Mouse (Mus musculus) adrenal gland, postnatal 36 days (tissue): ENCODE measurements at regions not wholly inside any gene's neighbourhood (a gene's known extent, or its start where the extent isn't known, plus 50 kb on each side); places are given as distances from the start of the nearest gene placed in this dataset.

Experiments used
- DNase-seq, 2 experiments: peaks; one replicate each; pipeline ENCODE4 v3.0.0; 2021; ENCODE audit warnings: mixed read lengths in 1 of 2

DNA sequence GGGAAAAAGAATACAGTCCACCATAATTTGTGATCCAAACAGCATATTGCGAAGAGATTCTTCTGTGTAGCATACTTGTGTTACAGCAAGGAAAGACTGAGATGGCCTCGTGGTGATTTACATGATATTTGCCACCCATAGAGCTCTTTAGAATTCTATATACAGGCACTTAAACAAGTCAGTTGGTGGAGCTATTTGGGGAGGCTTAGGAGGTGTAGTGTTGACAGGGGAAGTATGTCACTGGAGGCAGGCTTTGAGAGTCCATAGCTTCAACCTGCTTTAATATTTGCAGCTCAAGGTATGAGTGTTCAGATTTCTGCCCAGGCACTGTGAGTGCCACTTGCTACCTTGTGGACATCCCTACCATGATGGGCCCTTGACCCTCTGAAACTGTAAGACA lies 187.3 kb downstream of the Ostf1 start:
- DNase-seq = no peak

DNA sequence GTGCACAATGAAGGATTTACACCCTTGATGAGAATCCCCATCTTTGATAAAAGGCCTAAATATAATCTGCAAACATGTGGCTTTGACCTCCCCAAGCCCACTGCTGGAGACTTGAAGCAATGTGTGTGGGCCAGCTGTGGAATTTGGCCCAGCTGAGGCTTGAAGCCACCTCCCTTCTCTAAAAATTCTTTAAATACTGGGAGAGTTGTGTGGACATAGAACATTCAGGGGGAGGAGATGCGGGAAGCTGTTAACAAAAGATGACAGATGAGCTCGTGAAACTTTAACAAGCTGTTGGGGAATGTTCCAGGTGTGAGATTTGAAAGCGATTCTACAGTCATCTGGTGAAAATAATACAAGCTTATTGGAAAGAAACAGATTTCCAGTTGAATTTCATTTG lies 195.3 kb downstream of the Ostf1 start:
- DNase-seq = no peak

DNA sequence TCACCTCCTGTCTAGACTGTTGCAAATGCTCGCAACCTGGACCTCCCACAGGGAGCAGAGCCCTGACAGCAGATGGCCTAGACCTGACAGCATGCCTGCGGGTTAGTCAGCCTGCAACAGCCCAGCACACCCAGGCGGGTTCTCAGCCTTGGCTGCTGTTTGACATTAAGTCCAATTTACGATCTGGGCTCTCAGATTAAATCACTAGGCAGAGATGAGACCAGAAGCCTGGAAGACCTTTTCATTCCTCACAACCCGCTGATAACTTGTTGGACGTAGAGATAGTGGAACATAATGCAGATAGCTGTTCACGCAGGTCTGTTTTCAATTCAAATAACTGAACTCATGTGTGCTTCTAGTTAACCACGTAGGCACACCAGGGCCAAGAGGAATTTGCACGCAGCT lies 211.2 kb downstream of the Ostf1 start:
- DNase-seq = peak; percentile 62 to 78

DNA sequence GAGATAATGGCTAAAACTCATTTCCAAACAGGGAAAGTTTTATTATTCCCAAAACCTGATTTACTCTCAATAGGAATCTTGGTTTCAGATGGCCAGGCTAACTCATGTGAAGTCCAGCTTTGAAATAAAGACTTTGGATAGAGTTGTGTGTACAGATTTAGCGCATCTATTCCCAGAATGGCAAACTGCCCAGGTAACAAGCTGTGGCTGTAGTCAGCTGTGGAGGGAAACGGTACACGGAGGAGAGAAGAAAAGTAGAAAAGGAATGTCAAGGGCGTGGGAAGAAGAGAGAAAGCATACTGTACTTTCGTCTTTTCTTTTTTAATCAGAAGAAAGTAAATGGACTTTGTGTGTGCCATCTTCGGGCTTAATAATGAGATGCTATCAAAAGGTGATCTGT lies 213.1 kb downstream of the Ostf1 start:
- no peak for DNase-seq

DNA sequence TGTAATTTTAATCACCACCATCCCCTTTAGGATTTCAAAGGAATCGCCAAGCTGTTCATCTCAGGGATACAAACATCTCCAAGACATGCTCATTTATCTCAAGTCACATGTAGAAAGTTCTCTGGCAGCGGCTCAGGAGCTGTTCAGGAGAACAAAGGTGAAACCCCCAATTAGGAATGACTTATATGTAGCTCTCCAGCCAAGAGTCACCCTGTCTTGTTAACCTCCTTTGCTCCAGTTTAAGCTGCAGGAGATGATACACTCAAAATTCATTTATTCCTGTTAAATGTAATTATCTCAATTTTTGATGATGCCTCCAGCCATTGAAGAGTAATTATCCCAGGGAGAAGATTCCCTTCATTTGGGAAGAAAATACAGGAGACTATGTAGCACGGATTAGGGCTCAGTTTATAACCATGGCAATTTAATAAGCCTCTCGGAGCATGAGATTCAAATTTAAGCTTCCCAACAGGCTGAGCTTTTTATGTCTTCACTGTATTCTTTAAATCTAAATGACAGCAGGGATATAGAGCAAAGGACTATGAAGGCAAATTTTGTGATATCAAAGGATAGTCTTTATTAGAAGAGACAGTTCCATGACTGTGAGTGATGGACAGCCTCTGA lies 254.0 kb downstream of the Ostf1 start:
- DNase-seq = no peak

DNA sequence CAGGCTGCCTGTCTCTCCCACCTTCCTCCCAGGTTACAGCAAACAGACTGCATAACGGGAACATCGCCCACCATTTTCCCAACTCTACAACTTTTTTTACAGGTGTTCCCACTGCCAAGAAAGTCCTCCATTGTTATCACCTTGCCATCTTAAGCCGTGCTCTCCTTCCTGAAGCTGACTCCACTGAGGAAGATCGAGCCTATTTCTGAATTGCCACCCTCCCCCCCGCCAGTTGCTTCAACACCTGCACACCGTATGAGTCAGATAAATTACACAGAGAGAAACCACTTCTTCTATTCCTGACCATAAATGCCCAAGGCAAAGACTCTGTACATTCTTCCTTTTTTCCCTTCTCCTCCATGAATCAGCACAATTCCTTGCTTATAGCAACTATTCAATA lies 263.0 kb downstream of the Ostf1 start:
- DNase-seq = no peak

DNA sequence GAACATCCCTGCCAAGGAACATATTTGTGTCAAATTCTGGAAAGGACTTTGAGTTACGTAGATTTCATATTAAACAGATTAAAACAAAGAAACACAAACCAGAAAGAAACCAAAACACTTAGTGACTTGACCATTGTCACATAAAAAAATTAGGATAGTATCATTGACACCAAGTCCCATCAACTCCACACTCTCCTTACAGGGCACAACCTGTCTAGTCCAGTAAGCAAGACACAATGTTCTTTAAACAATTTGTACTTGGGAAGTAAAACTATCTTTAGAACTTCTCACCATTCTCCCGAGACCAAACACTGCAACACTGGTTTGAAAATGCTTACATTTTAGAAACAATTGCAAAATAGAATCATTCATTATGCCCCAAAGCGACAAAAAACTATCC lies 277.7 kb downstream of the Ostf1 start:
- DNase-seq = no peak

DNA sequence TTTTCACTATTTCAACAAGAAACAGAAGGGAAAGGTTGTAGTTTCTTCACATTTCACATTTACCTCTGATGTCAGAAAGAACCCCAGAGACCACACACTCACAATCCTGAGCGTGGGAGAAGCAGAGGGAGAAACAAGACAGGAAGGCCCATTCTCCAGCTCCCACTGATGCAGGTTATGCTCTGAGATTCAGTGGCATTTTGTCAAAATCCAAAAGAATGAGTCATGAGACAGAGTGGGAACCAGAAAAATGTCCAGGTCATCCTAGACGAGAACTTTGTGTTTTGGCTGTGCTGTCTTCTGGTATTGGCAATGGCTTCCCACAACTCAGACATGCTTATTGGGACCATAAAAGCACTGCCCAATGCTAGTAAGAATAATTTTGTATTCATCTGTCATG lies 285.9 kb downstream of the Ostf1 start:
- no peak for DNase-seq

DNA sequence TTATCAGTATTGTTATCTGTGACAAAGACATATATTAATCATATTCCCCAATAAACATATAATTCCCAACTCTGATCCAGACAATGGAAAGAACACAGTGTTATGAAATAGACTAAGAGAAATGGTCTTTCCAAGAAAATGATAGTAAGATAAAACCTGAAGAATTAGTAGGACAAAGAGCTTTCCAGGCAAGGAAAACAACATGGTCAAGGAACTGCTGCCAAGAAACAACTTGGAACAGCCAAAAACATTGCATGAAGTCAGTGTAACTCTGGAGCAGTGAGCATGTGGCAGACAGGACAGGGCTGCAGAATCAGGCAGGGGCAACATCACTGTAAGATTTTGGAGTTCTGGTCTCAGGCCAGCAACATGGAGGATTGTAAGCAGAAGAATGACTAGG lies 288.0 kb downstream of the Ostf1 start:
- no peak for DNase-seq

DNA sequence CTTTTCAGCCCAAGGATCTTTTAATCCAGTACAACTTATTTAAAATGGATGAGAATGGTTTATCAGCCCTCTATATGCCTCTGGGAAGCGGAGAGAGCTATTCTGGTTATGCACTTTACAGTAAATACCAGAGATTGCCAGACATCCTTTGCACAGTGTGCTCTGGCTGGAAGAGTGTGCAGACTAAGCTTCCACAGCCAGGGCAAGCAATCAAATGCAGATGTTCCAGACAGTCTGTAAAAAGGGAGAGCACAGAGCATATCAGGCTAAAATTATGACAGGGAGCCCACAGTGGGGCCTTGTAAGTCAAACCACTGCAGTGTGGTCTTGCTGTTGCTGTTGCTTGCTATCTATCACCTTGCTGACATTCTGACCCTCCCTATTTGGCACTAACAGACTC lies 288.6 kb downstream of the Ostf1 start:
- DNase-seq = no peak

DNA sequence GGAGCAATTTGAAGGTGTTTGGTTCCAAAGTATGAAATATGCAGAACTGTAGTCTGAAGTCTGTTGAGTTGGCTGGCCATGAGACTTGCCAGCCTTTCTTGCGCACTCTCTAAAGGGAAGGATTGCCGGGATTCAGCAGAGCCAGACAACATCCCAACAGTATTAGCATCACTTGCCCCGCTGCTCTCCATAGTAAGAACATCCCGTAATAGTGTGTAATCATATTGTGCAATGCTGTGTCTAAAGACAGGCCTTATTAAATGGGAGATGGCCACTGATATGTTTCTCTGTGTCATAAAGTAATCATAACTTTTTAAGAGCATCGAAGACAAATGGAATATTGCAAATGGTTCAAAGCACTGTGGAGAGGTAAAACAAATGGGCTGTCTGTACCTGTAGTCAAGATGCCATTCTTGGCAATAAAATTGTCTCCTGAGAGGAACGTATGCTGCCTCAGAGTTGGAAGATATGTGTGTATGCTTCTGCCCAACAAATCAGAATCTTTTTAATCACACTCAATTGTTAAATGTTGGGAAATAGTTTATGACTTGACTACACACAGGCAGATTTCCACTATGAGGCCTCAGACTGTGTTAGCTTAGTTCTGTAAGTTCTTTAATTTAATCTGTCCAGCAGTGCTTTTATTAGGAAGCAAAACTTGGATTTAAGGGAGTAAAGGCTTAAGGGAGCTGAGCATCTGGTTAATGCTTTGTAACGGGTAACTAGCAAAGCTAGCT lies 293.6 kb downstream of the Ostf1 start:
- DNase-seq = no peak

DNA sequence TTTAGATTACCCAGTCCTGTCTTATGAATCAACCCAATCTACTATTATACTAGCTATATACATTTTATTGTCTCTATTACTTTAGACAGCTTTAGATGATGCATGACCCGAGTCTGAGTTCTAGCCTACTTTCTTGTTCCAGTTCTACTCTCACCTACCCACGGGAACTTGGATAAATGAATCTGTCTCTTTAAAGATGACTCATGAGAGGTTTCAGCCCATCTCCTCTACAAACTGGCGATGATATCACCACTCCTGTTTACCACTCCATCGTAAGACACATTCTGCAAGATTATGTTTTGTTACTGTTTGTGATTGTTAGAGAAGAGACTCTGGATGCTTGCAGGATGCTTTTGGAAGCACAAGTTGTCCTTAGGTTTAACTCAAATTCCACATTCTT lies 295.0 kb downstream of the Ostf1 start:
- DNase-seq = no peak

DNA sequence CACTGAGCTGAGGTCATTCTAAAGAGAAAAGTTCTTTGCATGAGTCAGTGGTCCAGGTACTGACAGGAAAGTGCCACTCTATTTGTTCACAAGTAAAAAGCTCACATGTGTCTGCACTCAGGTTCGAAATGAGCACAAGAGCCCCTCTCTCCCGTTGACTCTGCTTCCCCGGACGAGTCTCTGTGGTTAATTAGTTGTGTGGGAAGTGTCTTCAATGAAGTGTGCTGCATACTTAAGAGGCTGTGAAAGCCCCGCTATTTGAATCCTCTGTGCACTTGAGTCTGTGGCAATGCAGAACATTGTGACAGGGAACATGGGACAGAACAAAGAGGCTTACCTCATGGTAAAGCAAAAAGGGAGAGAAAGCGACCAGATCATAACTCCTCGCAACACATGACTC lies 297.0 kb downstream of the Ostf1 start:
- no peak for DNase-seq

DNA sequence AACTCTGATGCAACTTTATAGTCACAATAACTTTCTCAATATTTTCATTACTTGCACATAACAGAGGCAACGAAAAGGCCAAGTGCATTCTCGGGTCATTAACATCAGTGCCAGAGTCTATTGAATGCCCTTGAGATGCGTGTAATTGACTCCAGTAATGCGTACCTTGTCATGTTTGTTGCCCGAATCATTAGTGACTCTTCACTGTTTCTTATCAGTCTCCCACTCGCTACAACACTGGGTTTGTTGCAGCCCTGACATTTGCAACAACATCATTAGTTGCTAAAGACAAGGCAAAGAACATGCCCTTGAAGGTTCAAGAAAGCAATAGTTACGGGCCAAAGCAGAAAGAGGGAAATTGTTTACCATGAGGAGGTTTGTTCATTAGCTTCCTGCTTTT lies 299.8 kb downstream of the Ostf1 start:
- DNase-seq = peak in 1 of 2 experiments; percentile 26

DNA sequence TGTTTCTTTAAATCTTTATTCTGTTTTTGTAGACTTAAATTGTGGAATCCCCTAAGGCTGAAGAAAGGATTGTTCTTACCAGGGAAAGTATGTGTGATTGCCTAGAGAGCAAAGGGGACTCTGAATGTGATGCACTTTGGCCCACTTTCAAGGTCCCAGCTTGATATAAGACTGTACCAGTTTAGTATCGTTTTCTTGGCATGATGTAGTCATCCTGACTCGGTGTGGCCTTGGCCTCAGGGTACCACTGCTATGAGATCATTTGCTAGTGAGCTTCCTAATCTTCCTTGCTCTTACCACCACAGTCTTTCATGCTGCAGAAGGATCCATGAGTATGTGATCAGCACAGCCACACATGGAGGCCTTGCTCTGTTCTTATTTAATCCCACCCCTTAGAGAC lies 302.2 kb downstream of the Ostf1 start:
- DNase-seq = peak; percentile 57 to 64

DNA sequence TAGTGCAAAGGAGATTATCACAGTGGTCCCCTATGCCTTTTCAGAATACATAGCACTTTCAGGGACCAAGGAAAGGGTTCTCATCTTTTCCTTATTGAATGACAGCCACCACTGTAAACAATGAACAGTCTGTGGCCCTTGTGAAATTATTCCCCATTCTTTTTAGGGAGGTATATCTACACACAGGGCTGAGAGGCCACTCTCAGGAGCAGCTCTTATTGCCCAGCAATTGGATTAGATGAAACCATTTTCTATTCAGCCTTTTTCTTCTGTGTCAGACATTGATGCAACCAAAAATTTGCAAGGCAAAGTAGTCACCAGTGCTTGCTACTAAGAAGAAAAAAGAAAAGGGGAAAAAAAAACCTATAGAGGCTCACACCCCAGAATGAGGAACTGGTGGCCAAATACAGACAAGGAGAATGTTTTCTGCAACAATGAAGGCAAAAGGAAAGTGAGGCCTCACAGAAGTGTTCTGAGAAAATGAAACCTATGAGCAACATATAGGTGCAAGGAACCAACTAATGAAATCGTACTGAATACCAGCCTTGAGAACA lies 313.2 kb downstream of the Ostf1 start:
- DNase-seq = no peak

DNA sequence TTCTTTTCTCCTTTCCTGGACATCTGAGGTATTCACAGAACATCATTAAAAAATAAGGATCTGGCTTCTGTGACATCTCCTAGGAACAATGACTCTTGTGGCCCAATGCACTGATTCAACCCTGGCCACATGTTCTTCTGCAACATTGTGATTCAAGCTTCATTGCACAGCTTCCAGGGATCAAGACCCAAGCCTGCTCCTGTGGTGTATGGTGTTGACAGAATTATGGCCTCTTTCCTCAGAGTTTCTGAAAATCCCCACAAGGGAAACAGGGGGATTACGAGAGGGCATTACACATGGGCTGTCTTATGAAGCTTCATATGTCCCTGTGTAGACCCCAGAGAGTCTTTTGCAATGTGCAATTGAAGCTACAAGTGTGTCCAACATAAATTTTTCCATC lies 358.2 kb downstream of the Ostf1 start:
- DNase-seq = no peak

DNA sequence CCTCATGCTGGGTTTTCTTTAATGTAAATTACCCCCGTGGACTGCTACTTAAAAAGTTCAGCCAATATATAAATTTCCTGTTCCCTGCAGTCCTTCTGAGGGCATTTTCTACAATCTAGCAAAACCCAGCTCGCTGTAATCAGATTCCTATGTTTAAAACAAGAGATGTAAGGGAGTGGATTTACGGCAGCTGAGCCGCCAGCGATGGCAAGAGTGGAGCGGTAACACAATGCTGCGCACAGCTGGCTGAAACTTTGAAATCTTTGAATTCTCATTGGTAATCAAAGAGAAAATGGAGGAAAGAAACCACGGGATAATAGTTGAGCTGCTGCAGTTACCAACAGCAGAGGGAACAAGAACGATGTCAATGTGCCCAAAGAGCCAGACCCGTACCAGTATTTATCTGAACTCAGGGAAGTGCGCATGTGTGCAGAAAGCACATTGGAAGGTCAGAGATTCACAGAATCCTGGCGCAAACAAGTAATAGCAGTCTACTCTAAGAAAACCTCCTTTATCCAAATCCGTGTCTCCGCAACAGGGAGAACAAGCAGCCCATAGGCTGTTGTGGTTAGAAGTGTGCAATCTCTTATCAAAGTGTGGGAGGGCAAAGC lies 376.4 kb downstream of the Ostf1 start:
- DNase-seq = no peak

DNA sequence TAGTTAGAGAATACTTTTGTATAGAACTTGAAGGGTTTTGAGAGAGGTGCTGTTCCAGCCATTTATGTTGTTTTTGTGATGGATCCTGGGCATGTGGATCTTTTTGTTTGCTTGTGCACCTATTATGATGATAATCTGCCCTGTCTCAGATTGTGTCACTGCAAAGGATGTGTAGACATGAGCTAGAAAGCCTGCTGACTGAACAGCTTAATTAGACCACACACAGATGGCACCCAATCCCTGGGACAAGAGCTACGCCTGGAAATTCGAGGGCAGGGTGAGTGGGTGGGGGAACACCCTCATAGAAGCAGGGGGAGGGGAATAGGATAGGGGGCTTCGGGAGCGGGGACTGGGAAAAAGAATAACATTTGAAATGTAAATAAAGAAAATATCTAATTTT lies 378.3 kb downstream of the Ostf1 start:
- no peak for DNase-seq
